Mouse (Mus musculus): ENCODE data around the gene Hal. TPM values are rescaled to one million over a fixed set of nuclear protein-coding genes. Genes with fewer than 3 reads are reported as not detected.
A peak's percentile ranks its signal among the peaks of the same experiment; 100 is the strongest.

Gene Hal
- total RNA-seq, 2 experiments from 2014 or later: 0.27 TPM; not detected in 1

GRCm38 (mm10) chr10:93518186-93518585 lies 29.6 kb downstream of the Hal start:
- Histone ChIP-seq H3K27ac (no peak overlapping the region), H3K4me3 (no peak overlapping the region)
- no peak for TF ChIP-seq CTCF (IDR thresholded peaks at IDR 0.05)
- DNase-seq (ENCODE audit: extremely low spot score in 1 of 2, low spot score in 2 of 2): no peak
- intact Hi-C loops (cut with DNase I): no loop called here

GRCm38 (mm10) chr10:93518620-93519019 lies 30.1 kb downstream of the Hal start:
- no peak for DNase-seq (ENCODE audit: extremely low spot score in 1 of 2, low spot score in 2 of 2)
- TF ChIP-seq CTCF (IDR thresholded peaks at IDR 0.05): no peak
- Histone ChIP-seq H3K27ac (no peak overlapping the region), H3K4me3 (no peak overlapping the region)
- intact Hi-C loops (cut with DNase I): no loop called here

GRCm38 (mm10) chr10:93519159-93519558 lies 30.6 kb downstream of the Hal start:
- no peak for TF ChIP-seq CTCF (IDR thresholded peaks at IDR 0.05)
- intact Hi-C loops (cut with DNase I): no loop called here
- Histone ChIP-seq H3K4me3 (no peak overlapping the region), H3K27ac (no peak overlapping the region)
- DNase-seq (ENCODE audit: extremely low spot score in 1 of 2, low spot score in 2 of 2): no peak

DNA sequence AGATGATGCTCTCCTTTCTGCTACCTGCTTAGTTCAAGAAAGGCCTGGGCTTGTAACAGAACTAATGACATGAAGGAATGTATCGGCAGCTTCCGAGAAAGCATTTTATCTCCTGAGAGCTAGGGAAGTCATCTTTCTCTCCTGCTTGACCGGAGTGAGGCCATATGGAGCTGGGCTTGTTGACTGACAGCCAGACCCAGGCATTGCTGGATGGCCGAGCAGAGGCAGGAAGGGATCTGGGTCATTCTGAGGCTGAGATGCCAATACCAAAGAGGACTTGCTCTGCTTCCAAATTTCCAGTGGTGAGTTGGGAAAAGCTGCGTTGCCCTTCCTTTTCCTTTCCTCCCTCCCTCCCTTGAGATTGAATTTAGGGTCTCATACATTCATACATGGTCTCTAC lies 31.2 kb downstream of the Hal start:
- H3K4me3 ChIP-seq: no peak overlapping the region
- intact Hi-C loops (cut with DNase I): no loop called here

DNA sequence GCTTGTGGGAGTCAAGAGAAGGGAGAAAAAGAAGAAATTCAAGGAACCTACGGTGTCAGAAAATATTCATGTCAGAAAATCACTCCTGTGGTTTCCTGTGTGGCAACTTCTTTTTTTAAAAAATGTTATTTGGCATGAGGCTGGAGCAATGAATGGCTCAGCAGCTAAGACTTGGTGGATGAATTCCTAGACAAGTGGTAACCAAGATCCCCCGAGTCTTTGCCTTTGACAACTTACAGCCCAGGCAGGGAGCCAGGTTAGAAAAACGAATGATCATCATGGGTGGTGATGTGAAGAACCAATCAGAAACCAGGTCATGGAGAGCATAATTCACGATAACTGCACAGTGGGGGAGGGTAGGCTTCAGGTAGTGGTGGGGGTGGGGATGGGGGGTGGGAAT lies 32.4 kb downstream of the Hal start:
- no peak for DNase-seq (ENCODE audit: extremely low spot score in 1 of 2, low spot score in 2 of 2)
- Histone ChIP-seq H3K27ac (no peak overlapping the region), H3K4me3 (no peak overlapping the region)
- intact Hi-C loops (cut with DNase I): no loop called here
- TF ChIP-seq CTCF (IDR thresholded peaks at IDR 0.05): no peak

More for the DNA sequence above, 31.2 kb downstream of the Hal start:
- no peak for TF ChIP-seq CTCF (IDR thresholded peaks at IDR 0.05)
- no peak overlapping the region for H3K27ac ChIP-seq
- no peak for DNase-seq (ENCODE audit: extremely low spot score in 1 of 2, low spot score in 2 of 2)

- no peak for TF ChIP-seq CTCF (IDR thresholded peaks at IDR 0.05)
- Histone ChIP-seq H3K27ac (no peak overlapping the region), H3K4me3 (no peak overlapping the region)
- DNase-seq (ENCODE audit: extremely low spot score in 1 of 2, low spot score in 2 of 2): no peak
- intact Hi-C loops (cut with DNase I): no loop called here
These were observed 36.8 kb downstream of the Hal start for GRCm38 (mm10) chr10:93525329-93525728.

DNA sequence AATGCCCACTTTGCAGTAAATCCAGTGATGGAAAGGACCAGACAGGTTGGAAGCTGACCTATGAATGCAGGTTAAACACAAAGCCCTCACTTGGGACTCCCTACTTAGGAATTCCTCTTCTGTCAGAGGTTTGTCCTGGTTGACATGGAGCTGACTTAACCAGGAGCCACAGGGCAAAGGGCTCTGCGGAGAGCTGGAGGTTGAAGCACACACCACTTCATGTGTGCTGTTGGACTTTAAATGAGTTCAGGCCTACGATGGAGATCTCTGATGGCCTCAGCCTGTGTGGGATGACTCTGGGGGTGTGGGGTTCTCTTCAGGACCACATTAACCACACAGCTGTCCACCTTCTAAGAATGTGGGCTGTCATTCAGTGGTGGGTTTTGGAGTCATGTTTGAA lies 49.7 kb downstream of the Hal start:
- TF ChIP-seq CTCF (IDR thresholded peaks at IDR 0.05): no peak
- DNase-seq (ENCODE audit: extremely low spot score in 1 of 2, low spot score in 2 of 2): no peak
- intact Hi-C loops (cut with DNase I): no loop called here
- H3K27ac ChIP-seq: no peak overlapping the region
- H3K4me3 ChIP-seq: no peak overlapping the region

- no peak for TF ChIP-seq CTCF (IDR thresholded peaks at IDR 0.05)
- DNase-seq (ENCODE audit: extremely low spot score in 1 of 2, low spot score in 2 of 2): no peak
These were observed 50.2 kb downstream of the Hal start for GRCm38 (mm10) chr10:93538818-93539217.

DNA sequence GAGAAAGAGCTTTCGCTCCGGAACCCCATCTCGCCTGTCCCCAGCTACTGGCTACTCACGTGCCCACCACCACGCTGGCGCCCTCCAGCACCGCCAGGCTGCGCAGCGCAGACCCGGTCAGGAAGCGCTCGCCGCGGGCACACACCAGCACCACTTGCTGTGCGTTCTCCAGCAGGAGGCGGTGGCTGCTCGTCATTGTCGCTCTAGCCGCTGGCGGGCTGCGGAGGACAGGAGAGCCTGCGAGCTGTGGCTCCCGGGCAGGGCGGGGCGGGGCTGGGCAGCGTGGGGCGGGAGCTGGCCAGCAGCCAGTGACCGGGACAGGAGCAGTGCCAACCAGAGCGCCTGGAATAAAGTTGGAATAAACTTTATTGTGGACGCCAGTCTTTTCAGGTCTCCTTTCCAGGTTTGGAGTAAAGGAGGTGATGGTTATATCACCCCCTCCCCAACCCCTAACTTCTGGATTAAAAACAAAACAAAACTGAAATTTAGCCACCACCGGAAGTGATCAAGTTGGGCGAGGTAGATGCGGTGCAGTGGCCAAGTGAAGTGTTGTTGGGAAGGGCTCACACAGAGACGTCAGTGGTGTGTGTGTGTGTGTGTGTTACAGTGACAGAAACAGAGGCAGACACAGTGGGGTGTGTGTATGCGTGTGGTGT lies 51.3 kb downstream of the Hal start, which contains the start of gene Amdhd1:
TSS of gene Amdhd1 (minus strand) at position 259 of the 656 bp plus-strand sequence.
- TF ChIP-seq CTCF (IDR thresholded peaks at IDR 0.05): peak; percentile 63
- Histone ChIP-seq H3K27ac (no peak within 1 kb of the TSS), H3K4me3 (peak within 1 kb of the TSS; percentile 41)
- intact Hi-C loops (cut with DNase I): no loop called here
- peak; percentile 56 to 59 for DNase-seq (ENCODE audit: extremely low spot score in 1 of 2, low spot score in 2 of 2)

More at GRCm38 (mm10) chr10:93538818-93539217, 50.2 kb downstream of the Hal start:
- intact Hi-C loops (cut with DNase I): no loop called here
- H3K4me3 ChIP-seq: no peak overlapping the region
- no peak overlapping the region for H3K27ac ChIP-seq

DNA sequence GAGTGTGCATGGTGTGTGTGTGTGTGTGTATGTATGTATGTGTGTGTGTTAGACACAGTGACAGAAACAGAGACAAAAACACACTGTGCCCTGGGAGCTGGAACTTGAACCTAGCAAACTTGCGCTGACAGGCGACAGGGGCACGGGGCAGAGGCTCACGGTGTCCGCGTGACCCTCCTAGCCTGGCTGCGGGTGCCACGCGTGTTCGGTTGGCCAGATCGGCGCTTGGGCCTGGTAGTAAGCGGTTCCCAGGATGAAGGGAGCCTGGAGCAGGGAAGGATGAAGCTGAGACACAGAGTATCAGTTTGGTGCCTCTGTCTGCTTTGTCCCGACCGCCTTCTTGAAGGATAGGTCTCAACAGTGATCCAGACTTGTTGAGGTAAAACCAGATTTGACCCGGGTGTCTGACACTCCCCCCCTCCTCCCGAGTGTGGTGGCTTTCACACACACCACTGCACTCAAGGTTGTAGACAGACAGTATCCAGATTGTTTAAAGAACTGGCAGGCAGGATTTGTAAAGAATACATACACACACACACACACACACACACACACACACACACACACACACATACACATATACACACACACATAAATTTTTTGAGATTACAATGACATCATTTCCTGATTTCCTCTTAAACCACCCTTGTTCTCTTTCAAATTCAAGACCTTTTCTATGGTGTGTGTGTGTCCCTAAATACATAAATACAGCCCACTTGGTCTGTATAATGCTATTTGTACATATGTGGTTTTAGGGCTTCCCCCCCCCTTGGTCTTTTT lies 52.1 kb downstream of the Hal start, which contains the start of gene Ccdc38:
TSS of gene Ccdc38 (plus strand) at position 202 of the 780 bp plus-strand sequence.
- TF ChIP-seq CTCF (IDR thresholded peaks at IDR 0.05): no peak
- peak within 1 kb of the TSS; percentile 41 for H3K4me3 ChIP-seq
- intact Hi-C loops (cut with DNase I): no loop called here
- H3K27ac ChIP-seq: no peak within 1 kb of the TSS
- DNase-seq (ENCODE audit: extremely low spot score in 1 of 2, low spot score in 2 of 2): no peak

- no peak for DNase-seq (ENCODE audit: extremely low spot score in 1 of 2, low spot score in 2 of 2)
- intact Hi-C loops (cut with DNase I): no loop called here
- no peak overlapping the region for H3K27ac ChIP-seq
- H3K4me3 ChIP-seq: no peak overlapping the region
- no peak for TF ChIP-seq CTCF (IDR thresholded peaks at IDR 0.05)
These were observed 53.0 kb downstream of the Hal start for GRCm38 (mm10) chr10:93541585-93541984.

DNA sequence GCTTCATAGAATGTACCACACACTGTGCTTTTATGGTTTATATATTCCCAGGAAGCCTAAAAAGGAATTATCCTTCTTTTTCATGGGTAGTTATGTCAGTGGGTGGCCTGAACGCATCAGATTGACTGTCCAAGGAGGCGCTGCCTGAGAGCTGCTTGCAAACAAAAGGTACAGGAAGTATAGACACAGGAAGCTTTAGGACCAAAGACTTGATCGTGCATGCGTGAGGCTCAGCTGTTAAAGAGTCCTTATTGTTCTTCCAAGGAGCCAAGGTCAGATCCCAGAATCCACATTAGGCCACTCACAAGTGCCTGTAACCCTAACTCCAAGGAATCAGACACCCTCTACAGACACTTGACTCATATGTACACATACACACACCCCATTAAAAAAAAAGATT lies 53.8 kb downstream of the Hal start:
- Histone ChIP-seq H3K4me3 (no peak overlapping the region), H3K27ac (no peak overlapping the region)
- no peak for DNase-seq (ENCODE audit: extremely low spot score in 1 of 2, low spot score in 2 of 2)
- no peak for TF ChIP-seq CTCF (IDR thresholded peaks at IDR 0.05)
- intact Hi-C loops (cut with DNase I): no loop called here

Data from left cerebral cortex, adult 2 months (tissue).